Mouse (Mus musculus): ENCODE results near the gene Pak6. TPM values are rescaled to one million over a fixed set of nuclear protein-coding genes. Genes with fewer than 3 reads are reported as not detected.

Gene Pak6
- polyA plus RNA-seq, 1 experiment = not detected

DNA sequence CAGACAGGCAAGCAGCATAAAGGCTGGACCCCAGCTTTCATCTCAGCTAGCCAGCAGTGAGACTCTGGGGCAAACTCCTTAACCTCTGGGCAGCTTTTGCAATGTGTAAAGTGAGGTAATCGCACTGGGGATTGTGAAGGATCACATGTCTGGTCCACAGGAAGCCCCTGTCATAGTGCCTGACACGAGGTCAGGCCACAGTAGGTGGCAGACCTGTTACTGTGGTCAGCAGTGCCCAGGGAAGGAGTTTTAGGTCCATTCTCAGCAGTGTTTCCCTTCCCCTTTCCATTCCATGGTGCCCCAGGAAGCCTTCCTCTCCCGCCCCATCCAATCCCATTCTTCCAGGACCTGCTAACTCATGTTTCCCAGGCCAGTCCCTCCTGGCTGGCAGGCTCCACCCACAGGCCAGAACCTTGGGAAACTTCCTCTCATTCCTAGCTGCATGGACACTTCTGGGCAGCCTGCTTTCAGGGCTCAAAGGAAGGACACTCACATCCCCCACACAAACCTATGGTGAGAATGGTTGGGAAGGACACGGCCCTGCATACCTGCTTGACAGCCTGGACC lies 46.6 kb downstream of the Pak6 start:
- Histone ChIP-seq H3K27ac (ENCODE audit: insufficient read depth, low read depth, low read length) (no peak overlapping the region), H3K4me3 (ENCODE audit: insufficient read depth, low read depth, low read length) (no peak overlapping the region), H3K4me1 (ENCODE audit: control insufficient read depth, insufficient read depth, low read length) (peaks cover 75% of the 10 kb centered on the region)
- TF ChIP-seq CTCF (IDR thresholded peaks at IDR 0.05; ENCODE audit: insufficient read depth, low read depth, low read length) (no peak), POLR2A (IDR thresholded peaks at IDR 0.05; ENCODE audit: insufficient read depth, low read depth, low read length) (no peak)
- WGBS = 80% methylated on average over 4 of the region's 4 CpGs

DNA sequence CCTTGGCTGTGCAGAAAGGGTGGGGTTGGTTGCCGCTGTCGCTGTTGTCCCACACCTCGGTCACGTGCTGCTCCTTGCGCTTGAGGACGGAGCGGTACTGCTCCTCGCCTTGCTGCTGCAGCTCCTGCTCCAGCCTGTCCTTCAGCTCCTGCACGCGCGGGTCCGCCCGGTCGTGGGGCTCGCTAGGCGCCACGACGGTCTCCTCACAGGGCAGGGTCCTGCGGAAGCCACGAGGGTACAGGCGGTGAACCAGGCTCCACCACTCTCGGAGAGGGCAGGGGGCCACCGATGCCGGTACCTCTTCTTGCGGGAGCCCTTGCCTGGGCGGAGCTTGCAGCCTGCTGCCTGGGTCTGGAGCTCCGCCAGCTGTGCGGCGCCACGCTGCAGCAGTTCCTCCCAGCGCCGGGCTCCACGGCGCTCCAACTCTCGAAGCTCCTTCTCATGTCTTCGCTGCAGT lies 48.0 kb downstream of the Pak6 start:
- WGBS = under 1% methylated on average over 36 of the region's 36 CpGs
- TF ChIP-seq POLR2A (IDR thresholded peaks at IDR 0.05; ENCODE audit: insufficient read depth, low read depth, low read length) (peak; percentile 45; the same call in 1 of the 2 replicates), CTCF (IDR thresholded peaks at IDR 0.05; ENCODE audit: insufficient read depth, low read depth, low read length) (no peak)
- Histone ChIP-seq H3K4me3 (ENCODE audit: insufficient read depth, low read depth, low read length) (peak overlapping the region; percentile 42), H3K27ac (ENCODE audit: insufficient read depth, low read depth, low read length) (peak overlapping the region; percentile 87), H3K4me1 (ENCODE audit: control insufficient read depth, insufficient read depth, low read length) (peaks cover 77% of the 10 kb centered on the region)

- WGBS = 96% methylated on average over 6 of the region's 6 CpGs
- peaks cover 66% of the 10 kb centered on the region for H3K4me1 ChIP-seq (ENCODE audit: control insufficient read depth, insufficient read depth, low read length)
- H3K27ac ChIP-seq (ENCODE audit: insufficient read depth, low read depth, low read length) = peak overlapping the region; percentile 54; the same call in 1 of the 2 replicates
- TF ChIP-seq CTCF (IDR thresholded peaks at IDR 0.05; ENCODE audit: insufficient read depth, low read depth, low read length) = no peak
- no peak for TF ChIP-seq POLR2A (IDR thresholded peaks at IDR 0.05; ENCODE audit: insufficient read depth, low read depth, low read length)
- no peak overlapping the region for H3K4me3 ChIP-seq (ENCODE audit: insufficient read depth, low read depth, low read length)
These were observed 50.5 kb downstream of the Pak6 start for GRCm38 (mm10) chr2:118713631-118714030.

DNA sequence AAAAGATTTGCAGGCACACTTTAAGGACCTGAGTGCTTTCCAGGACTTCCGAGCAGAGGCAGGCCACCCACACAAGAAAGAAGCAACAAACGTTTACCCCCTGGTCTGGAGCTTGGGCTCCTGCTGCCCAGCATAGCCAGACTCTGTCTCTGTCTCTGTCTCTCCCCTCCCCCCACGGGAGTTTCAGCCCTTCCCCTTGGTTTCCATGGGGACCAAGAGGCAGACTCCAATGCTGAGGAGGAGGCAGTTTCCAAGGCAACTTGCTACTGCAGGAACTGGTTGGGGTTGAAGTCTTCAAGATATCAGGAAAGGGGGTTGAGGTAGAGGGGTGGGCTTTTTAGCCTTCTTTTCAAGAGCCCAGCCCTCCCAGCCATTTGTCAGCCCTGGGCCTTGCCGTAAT lies 51.1 kb downstream of the Pak6 start:
- peak overlapping the region; percentile 94 for H3K27ac ChIP-seq (ENCODE audit: insufficient read depth, low read depth, low read length)
- H3K4me3 ChIP-seq (ENCODE audit: insufficient read depth, low read depth, low read length) = peak overlapping the region; percentile 10; the same call in 1 of the 2 replicates
- H3K4me1 ChIP-seq (ENCODE audit: control insufficient read depth, insufficient read depth, low read length) = peaks cover 62% of the 10 kb centered on the region
- 19% methylated on average over 4 of the region's 4 CpGs for WGBS
- TF ChIP-seq CTCF (IDR thresholded peaks at IDR 0.05; ENCODE audit: insufficient read depth, low read depth, low read length) = no peak
- no peak for TF ChIP-seq POLR2A (IDR thresholded peaks at IDR 0.05; ENCODE audit: insufficient read depth, low read depth, low read length)

- WGBS = 96% methylated on average over 5 of the region's 5 CpGs
- H3K4me3 ChIP-seq (ENCODE audit: insufficient read depth, low read depth, low read length) = no peak overlapping the region
- TF ChIP-seq CTCF (IDR thresholded peaks at IDR 0.05; ENCODE audit: insufficient read depth, low read depth, low read length) (no peak), POLR2A (IDR thresholded peaks at IDR 0.05; ENCODE audit: insufficient read depth, low read depth, low read length) (no peak)
- H3K4me1 ChIP-seq (ENCODE audit: control insufficient read depth, insufficient read depth, low read length) = peaks cover 41% of the 10 kb centered on the region
- H3K27ac ChIP-seq (ENCODE audit: insufficient read depth, low read depth, low read length) = no peak overlapping the region
These were observed 53.6 kb downstream of the Pak6 start for GRCm38 (mm10) chr2:118716677-118717076.

DNA sequence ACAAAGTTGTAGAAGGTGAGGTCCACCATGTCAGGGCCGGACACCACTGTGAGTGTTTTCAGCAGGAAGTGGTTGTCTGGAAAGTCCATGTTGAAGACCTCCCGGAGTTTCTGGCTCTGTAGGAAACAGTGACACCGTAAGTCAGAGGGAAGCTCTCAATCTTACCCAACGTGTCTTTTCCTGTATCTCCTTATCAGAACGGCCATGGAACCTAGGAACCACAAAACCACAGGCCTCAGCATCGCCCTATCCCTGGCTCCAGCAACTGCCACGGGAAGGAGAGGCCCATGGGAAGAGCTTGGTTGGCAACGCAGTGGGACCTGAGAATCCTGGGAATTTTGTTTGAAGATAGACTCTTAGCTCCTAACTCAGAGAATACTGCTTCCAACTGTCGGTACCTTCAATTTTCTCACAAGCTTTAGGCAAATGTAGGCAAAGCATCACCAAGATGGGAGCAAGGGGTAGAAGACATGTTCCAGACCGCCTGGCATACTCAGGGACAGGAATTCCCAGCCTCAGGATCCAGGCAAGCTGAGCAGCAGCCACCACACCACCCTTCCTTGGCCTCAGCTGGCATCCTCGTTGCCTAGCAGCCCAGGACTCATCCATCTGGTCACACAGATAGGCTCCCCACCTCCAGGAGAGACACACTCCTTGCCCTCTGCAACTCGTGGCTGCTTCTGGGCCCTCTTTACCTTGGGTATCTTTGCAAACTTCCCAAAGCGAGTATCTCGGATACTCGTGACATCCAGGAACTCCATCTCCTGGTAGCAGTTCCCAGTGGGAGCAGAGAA lies 60.8 kb downstream of the Pak6 start:
- 89% methylated on average over 15 of the region's 15 CpGs for WGBS
- Histone ChIP-seq H3K4me1 (ENCODE audit: control insufficient read depth, insufficient read depth, low read length) (peaks cover 23% of the 10 kb centered on the region), H3K27ac (ENCODE audit: insufficient read depth, low read depth, low read length) (no peak overlapping the region), H3K4me3 (ENCODE audit: insufficient read depth, low read depth, low read length) (no peak overlapping the region)
- TF ChIP-seq CTCF (IDR thresholded peaks at IDR 0.05; ENCODE audit: insufficient read depth, low read depth, low read length) = no peak
- TF ChIP-seq POLR2A (IDR thresholded peaks at IDR 0.05; ENCODE audit: insufficient read depth, low read depth, low read length) = no peak

GRCm38 (mm10) chr2:118725511-118725910 lies 62.4 kb downstream of the Pak6 start:
- H3K27ac ChIP-seq (ENCODE audit: insufficient read depth, low read depth, low read length) = no peak overlapping the region
- 92% methylated on average over 4 of the region's 4 CpGs for WGBS
- no peak overlapping the region for H3K4me3 ChIP-seq (ENCODE audit: insufficient read depth, low read depth, low read length)
- H3K4me1 ChIP-seq (ENCODE audit: control insufficient read depth, insufficient read depth, low read length) = peaks cover 29% of the 10 kb centered on the region
- TF ChIP-seq CTCF (IDR thresholded peaks at IDR 0.05; ENCODE audit: insufficient read depth, low read depth, low read length) = no peak
- no peak for TF ChIP-seq POLR2A (IDR thresholded peaks at IDR 0.05; ENCODE audit: insufficient read depth, low read depth, low read length)

GRCm38 (mm10) chr2:118726873-118727272 lies 63.8 kb downstream of the Pak6 start:
- WGBS = 96% methylated on average over 2 of the region's 2 CpGs
- Histone ChIP-seq H3K4me3 (ENCODE audit: insufficient read depth, low read depth, low read length) (no peak overlapping the region), H3K27ac (ENCODE audit: insufficient read depth, low read depth, low read length) (no peak overlapping the region), H3K4me1 (ENCODE audit: control insufficient read depth, insufficient read depth, low read length) (peaks cover 31% of the 10 kb centered on the region)
- no peak for TF ChIP-seq POLR2A (IDR thresholded peaks at IDR 0.05; ENCODE audit: insufficient read depth, low read depth, low read length)
- no peak for TF ChIP-seq CTCF (IDR thresholded peaks at IDR 0.05; ENCODE audit: insufficient read depth, low read depth, low read length)

GRCm38 (mm10) chr2:118727911-118728310 lies 64.8 kb downstream of the Pak6 start:
- Histone ChIP-seq H3K4me3 (ENCODE audit: insufficient read depth, low read depth, low read length) (no peak overlapping the region), H3K4me1 (ENCODE audit: control insufficient read depth, insufficient read depth, low read length) (peaks cover 28% of the 10 kb centered on the region), H3K27ac (ENCODE audit: insufficient read depth, low read depth, low read length) (no peak overlapping the region)
- WGBS = 39% methylated on average over 9 of the region's 9 CpGs
- TF ChIP-seq CTCF (IDR thresholded peaks at IDR 0.05; ENCODE audit: insufficient read depth, low read depth, low read length) (no peak), POLR2A (IDR thresholded peaks at IDR 0.05; ENCODE audit: insufficient read depth, low read depth, low read length) (no peak)
